Mouse (Mus musculus): Measurements from ENCODE around the gene A930033H14Rik. TPM values are rescaled to one million over a fixed set of nuclear protein-coding genes. Genes with fewer than 3 reads are reported as not detected.

The A930033H14Rik gene
- 1.7 and 2.1 TPM in 2 replicates for polyA plus RNA-seq (2015; fragmentation: Nextera tagmentation; extraction: Ambion mirVana)

GRCm38 (mm10) chr10:69212542-69213440 lies at the start of gene A930033H14Rik:
Gene A930033H14Rik (minus strand): TSS chr10:69213098.

Other genes starting within 250 kb of the A930033H14Rik start
- 13.2 and 13.7 TPM in 2 replicates for gene Rhobtb1, start 61.7 kb downstream of the A930033H14Rik start, polyA plus RNA-seq (2015; fragmentation: Nextera tagmentation; extraction: Ambion mirVana)
- 37.8 and 46.0 TPM in 2 replicates for gene Cdk1, start 139.8 kb upstream of the A930033H14Rik start, polyA plus RNA-seq (2015; fragmentation: Nextera tagmentation; extraction: Ambion mirVana)
- 63.6 and 79.3 TPM in 2 replicates for gene Ank3, start 185.7 kb upstream of the A930033H14Rik start, polyA plus RNA-seq (2015; fragmentation: Nextera tagmentation; extraction: Ambion mirVana)

Measured in neural tube, postnatal 0 days (tissue).